Mouse (Mus musculus): ENCODE data around the gene Trpm3.

DNA sequence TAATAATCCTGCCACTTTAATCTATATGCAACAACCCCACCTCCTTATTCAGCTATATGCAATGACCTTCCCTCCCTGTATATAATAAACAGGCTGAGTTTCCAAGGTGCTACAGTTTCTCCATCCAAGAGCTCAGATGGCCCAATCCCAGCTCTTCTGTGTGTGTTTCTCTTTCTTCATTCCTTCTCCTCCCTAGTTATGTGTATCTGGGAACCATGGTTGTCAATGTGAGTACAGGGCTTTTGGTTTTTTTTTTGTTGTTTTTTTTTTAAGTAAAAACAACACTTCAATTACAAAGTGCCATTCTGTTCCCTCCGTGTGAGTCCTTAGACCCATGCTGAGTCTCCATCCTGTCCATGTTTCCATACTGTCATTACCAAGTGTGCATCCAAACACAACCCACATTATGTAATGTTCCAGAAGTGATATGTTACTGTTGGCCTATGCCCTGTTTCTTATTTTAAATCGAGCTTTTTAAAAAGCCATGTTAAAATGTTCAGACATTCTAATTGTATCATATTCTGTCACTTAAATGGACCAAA, 879.4 kb downstream of the Trpm3 start:
- TF ChIP-seq CTCF (IDR thresholded peaks at IDR 0.05; ENCODE audit: low read depth, low read length) (no peak), POLR2A (IDR thresholded peaks at IDR 0.05; ENCODE audit: extremely low read depth, insufficient read depth, low read length) (no peak)

All from liver, adult 2 months (tissue).